Mouse (Mus musculus) urinary bladder, postnatal 25 days (tissue): ENCODE measurements around the gene Hsd11b2.

Experiments used
- DNase-seq: peaks from one replicate; pipeline ENCODE4 v3.0.0; 2022; ENCODE audit warnings: low spot score

Hsd11b2 gene

GRCm38 (mm10) chr8:105484030-105484368 is 34.6 kb upstream of the Hsd11b2 start:
- DNase-seq, result no peak

GRCm38 (mm10) chr8:105484392-105484791 is 34.2 kb upstream of the Hsd11b2 start:
- DNase-seq, result no peak

GRCm38 (mm10) chr8:105488082-105488481 is 30.5 kb upstream of the Hsd11b2 start:
- no peak for DNase-seq

GRCm38 (mm10) chr8:105489281-105489680 is 29.3 kb upstream of the Hsd11b2 start:
- DNase-seq, result no peak

- no peak for DNase-seq
Measured at GRCm38 (mm10) chr8:105493495-105493894, 25.1 kb upstream of the Hsd11b2 start.

GRCm38 (mm10) chr8:105494566-105494965 is 24.0 kb upstream of the Hsd11b2 start:
- no peak for DNase-seq

- DNase-seq, result no peak
Measured at GRCm38 (mm10) chr8:105495350-105496302, 22.9 kb upstream of the Hsd11b2 start.

- DNase-seq, result peak; percentile 96
Measured at GRCm38 (mm10) chr8:105496439-105497180, 21.9 kb upstream of the Hsd11b2 start, which contains the start of gene Zdhhc1. Zdhhc1 (minus strand) TSS chr8:105496902.

- no peak for DNase-seq
Measured at GRCm38 (mm10) chr8:105499787-105500186, 18.8 kb upstream of the Hsd11b2 start.

GRCm38 (mm10) chr8:105504617-105505016 is 13.9 kb upstream of the Hsd11b2 start:
- no peak for DNase-seq

- no peak for DNase-seq
Measured at GRCm38 (mm10) chr8:105506977-105507376, 11.6 kb upstream of the Hsd11b2 start.

- no peak for DNase-seq
Measured at GRCm38 (mm10) chr8:105508758-105509157, 9.8 kb upstream of the Hsd11b2 start.

GRCm38 (mm10) chr8:105509997-105510735 is 8.4 kb upstream of the Hsd11b2 start:
- DNase-seq, result no peak

GRCm38 (mm10) chr8:105514194-105514593 is 4.4 kb upstream of the Hsd11b2 start:
- DNase-seq, result no peak

- peak; percentile 41 for DNase-seq
Measured at GRCm38 (mm10) chr8:105514656-105515055, 3.9 kb upstream of the Hsd11b2 start.

GRCm38 (mm10) chr8:105516018-105516645 is 2.4 kb upstream of the Hsd11b2 start:
- peak; percentile 70 for DNase-seq

GRCm38 (mm10) chr8:105517346-105517745 is 1.2 kb upstream of the Hsd11b2 start:
- DNase-seq, result no peak

GRCm38 (mm10) chr8:105519591-105519990 is 1.0 kb downstream of the Hsd11b2 start:
- no peak for DNase-seq

- no peak for DNase-seq
Measured at GRCm38 (mm10) chr8:105520521-105520920, 2.0 kb downstream of the Hsd11b2 start.

GRCm38 (mm10) chr8:105521061-105521460 is 2.5 kb downstream of the Hsd11b2 start:
- DNase-seq, result no peak

GRCm38 (mm10) chr8:105521995-105522769 is 3.6 kb downstream of the Hsd11b2 start:
- DNase-seq, result no peak
